Mouse (Mus musculus): ENCODE data around the gene Gpr37.

Gpr37 gene

DNA sequence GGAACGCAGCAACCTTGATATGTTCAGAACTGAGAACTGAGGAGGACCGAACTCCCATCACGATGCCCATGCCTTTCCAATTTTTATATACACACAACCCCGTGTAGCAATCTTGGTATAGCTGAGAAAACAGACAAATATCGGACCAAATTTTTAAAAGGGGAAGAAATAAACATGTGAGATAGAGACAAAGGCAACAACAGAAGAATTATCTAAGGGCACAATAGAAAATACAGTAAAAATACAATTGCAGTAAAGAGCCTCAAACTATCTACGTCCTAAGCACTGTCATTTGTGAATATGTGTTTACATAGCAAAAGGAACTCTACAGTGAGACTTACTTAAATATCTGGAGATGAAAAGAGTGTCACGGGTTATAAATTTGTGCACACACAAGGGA, at the start of gene Gpr37:
Gene Gpr37 (minus strand): TSS at position 101 of the 400 bp plus-strand sequence.
- no peak for DNase-seq

- DNase-seq: no peak
These were observed 46.0 kb upstream of the Gpr37 start for GRCm38 (mm10) chr6:25736533-25736932.

DNA sequence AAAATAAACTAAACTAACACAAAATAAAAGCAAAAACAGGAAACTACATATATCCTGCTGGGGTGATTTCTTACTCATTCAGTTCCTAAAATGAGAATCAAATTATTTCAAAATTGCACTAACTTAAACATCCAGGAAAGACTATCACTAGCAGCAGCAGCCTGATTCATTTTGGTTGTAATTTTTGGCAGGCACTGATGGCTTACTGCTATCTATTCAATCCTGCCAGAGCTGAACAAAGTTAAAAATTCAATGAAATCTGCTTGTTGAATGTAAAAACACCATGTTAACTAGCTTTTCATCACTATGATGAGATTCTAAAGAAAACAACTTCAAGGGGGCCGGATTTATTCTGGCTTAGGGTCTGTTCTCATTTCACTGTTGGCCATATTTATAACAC, 36.0 kb upstream of the Gpr37 start:
- DNase-seq: no peak

GRCm38 (mm10) chr6:25710601-25711000, 20.1 kb upstream of the Gpr37 start:
- no peak for DNase-seq

DNA sequence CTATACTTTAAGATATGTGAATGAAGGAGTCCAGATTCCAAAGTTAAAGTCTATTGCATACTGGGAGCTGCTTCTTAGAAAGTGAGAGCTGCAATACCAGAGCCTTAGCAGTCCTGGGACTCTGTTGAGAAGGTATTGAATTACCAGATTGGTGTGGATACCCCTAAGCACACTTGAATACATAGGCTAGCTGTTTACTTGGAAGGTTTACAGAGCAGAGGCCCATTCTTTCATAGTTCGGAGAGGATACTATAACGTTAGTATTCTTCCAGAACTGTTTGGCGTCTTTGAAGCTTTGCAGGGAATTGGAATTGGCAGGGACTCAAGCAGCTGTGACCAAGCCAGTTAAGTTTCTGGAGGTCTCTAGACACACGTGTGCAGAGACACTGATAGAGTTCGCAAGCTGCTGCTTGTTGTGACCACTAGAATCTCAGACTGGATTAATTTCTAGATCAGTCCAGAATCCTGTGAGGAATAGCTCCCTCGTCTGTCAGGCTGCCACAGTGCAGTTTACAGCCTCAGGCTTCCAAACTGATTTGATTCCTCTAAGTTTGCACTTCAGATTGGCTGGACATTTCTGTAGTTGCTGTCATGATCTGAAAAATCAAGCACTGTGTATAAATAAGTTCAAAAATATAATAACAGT, 18.8 kb upstream of the Gpr37 start:
- DNase-seq: no peak

GRCm38 (mm10) chr6:25699956-25700355, 9.4 kb upstream of the Gpr37 start:
- DNase-seq: no peak

- DNase-seq: no peak
These were observed 284 bp downstream of the Gpr37 start for GRCm38 (mm10) chr6:25690284-25690605.

DNA sequence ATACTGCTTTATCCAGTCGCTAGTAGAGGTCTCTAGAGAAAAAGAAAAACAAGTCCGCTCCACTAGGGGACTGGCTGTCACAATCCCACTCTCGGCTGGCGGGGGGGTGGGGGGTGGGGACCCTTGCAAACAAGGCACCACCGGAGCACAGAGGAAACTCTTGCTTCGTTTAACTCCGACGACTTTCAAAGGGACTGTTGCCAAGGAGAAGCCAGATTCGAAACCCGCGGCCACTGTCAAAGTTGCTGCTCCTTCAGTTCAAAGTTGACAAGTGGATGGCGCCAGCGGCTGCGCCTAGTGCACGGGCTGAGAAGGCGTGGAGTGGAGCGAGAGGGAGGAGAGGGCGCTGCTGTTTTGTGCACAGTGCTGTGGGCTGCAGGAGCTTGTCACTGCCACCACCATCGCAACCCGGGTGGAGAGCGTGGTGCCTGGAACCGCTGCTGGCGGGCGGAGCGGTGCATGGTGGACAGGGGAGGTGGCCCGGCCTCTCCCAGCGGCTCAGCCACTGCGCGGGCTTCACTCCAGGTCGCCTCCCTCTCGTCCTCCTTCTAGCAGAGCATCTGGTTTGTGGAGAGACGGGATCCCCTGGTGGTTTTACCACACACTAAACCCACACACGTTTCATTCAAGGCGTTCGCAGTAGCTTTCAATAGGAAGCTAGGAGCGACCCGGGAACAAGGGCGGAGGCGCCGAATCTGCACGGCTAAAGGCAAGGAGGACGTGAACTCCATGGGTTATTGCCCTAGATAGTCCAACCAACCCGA, 827 bp downstream of the Gpr37 start:
- peak; percentile 8 for DNase-seq

DNA sequence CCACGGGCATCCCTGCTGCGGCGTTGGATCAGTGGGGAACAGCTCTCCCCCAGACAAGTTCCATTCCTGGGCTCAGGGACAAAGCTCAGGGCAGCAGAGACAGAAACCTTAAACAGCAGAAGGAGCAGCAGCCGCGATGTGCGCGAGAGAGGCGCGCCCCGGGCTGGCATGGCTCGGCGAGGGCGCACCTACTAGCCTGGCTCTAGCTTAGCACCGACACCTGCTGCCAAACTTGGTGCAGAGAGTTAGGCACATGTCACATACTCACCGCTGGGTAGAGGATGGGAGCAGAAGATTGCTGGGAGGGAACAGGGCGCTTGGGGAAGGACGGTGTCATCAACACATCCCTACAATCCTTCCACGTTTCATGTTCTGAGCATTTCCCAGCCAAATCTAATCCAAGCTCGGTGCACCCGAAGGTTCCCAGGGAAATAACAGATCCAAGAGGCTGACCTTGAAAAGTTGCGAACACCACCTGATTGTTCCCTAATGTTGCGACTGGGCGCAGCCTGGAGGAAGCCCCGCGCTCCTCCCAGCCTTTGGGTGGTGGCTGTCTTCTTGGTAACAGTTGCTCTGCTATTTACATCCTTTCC, 1.5 kb downstream of the Gpr37 start:
- DNase-seq: peak; percentile 2

DNA sequence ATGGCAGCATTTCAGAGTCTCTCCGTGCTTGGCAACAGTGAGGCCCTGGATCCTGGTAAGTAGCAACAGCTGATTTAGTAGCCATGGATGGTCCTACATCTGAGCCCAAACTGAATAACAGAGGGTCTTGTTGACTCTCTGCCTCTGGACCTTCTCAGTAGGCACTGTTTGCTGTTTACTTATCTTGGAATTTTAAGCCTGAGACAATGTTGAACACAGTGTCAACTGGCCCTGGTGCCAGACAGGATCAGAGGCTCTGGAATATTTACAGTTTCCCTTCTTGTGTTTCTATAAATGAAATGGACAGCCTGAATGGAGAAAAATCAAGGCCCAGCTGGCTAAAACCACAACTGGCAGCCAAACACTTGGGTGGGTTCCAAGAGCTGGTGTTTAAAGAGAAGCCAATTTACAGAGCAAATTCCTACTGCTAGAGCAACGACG, 3.7 kb downstream of the Gpr37 start:
- DNase-seq: peak; percentile 8

GRCm38 (mm10) chr6:25684391-25684790, 6.1 kb downstream of the Gpr37 start:
- no peak for DNase-seq

DNA sequence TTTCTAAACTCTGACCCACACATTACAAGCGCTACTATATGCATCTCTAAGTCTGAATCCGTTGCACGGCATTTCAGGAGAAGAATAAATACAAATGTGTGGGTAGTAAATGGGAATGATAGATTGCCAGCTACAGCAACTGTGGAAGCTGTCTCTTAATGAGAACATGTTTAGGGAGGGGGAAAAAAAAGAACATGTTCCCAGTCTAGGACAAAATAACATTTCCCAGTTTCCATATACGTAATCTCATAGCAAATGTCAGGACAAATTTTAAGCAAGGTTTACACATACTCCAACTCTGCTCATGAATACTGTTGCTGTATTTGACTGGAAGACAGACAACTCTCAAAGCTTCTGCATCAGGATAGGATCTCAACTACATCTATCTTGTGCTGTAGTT, 15.4 kb downstream of the Gpr37 start:
- DNase-seq: no peak

GRCm38 (mm10) chr6:25673801-25674200, 16.7 kb downstream of the Gpr37 start:
- DNase-seq: no peak

- DNase-seq: no peak
These were observed 20.4 kb downstream of the Gpr37 start for GRCm38 (mm10) chr6:25670150-25670549.

- no peak for DNase-seq
These were observed 26.6 kb downstream of the Gpr37 start for GRCm38 (mm10) chr6:25663942-25664341.

DNA sequence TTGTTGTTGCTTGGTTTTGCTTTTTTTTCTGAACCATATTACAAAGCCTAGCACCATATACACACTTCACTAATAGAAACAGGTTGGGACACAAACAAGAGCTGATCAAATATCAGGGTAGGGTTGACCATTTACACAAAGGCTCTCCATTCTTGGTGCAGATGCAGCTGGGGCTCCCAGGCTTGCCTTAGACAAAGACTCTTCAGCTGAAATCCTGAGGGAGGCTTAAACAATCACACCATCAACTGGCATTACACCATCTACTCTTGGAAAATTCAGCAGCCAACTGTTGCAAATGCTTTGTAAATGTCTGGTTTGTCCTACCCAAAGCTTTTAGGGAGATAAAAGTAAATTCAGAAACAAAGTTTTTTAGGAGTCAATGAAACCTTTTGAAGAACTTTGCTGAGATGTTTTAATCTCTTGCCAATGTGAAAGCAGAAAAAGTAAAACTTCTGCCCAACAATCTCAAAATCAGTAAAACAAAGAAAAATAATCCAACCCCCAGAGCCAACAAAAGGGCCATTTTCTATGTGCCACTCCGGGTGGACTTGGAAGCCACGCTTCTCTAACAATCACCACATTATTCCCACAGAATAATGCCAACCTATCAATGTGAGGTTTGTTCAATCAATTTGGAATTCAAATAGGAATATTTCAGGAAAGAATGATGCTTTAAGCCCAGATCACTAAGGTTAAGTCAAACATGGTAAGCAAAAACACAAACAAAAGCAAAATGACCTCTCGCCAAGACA, 30.4 kb downstream of the Gpr37 start:
- no peak for DNase-seq
